Mouse (Mus musculus): ENCODE measurements around the gene C1qc.
A peak's percentile ranks its signal among the peaks of the same experiment; 100 is the strongest.

The C1qc gene

GRCm38 (mm10) chr4:136848565-136848964, 44.3 kb downstream of the C1qc start:
- no peak for DNase-seq (ENCODE audit: low spot score)

- no peak for DNase-seq (ENCODE audit: low spot score)
Measured at GRCm38 (mm10) chr4:136847166-136847565, 45.7 kb downstream of the C1qc start.

DNA sequence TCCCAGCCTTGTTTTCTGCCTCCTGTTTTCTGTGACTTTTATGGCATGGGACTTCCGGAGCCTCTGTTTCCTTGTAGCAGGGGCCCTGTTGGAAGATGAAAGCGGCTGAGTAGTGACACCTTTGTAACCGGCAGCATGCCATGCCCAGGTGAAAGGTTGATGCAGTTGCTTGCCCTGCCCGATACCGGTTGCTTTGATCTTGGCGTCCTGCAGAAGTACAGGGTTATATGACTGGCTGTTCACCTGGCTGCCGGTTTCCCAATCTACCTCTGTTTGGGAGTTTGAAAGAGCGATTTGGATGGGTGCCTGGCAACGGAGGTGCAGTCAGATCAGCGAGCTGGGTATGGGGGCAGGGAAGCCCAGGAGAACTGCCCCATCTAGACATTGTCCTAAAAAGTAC, 50.1 kb downstream of the C1qc start:
- DNase-seq (ENCODE audit: low spot score), result no peak

DNA sequence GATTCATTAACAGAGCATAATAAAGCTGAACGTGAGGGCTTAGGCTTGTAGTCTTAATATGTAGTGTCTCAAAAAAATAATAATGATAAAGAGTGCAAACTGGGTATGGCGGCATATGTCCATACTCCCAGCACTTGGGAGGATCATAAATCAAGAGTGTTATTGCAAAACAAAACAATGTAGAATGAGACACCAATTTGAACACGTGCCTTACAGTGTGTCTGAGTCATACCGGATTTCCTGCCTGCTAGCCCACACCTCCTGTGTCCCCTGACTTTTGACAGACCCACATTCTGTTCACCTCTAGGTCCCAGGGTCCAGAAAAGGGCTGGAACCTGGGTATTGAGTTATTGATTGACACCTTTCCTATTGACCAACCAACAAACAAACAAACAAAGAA, 50.8 kb downstream of the C1qc start:
- DNase-seq (ENCODE audit: low spot score), result no peak

GRCm38 (mm10) chr4:136841056-136841455, 51.8 kb downstream of the C1qc start:
- DNase-seq (ENCODE audit: low spot score), result peak; percentile 72
